In the genomic region with DNA sequence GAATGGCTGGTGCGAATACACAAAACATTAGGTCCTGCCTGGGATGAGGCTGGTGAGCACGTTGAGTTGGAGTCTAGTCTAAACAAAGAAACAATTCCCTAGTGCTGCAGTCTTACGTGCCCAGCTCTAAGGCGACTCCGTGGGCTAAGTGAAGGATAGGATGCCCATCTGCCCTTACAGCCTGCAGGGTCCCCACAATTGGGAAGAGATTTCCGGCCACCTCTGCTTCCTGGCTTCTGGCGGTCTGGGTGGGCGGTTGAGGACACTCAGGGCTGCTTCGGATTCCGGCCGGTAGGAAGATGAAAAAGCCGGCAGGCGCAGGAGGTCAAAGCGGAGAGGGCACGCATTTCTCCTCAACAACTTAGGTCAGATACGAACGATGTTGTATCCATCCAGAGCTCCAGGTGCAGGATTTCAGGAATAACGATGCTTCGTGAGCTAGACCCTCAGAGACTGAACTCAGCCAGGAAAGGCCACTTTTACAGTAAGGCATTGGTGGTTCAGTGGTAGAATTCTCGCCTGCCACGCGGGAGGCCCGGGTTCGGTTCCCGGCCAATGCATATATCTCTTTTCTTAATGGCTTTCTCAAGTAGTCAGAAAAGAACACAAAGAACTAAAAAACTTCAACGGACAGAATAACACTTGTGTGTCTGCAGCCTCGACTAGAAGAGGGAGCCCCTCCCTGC, we compare ENCODE assay signal across 8 mouse cellular contexts. TPM values are rescaled to one million over a fixed set of nuclear protein-coding genes. Genes with fewer than 3 reads are reported as not detected.
DNase-seq lines count a peak whose midpoint lies in the region; ATAC-seq lines count a peak whose summit lies in the region.

No protein-coding gene starts in this region.

- peak; percentile 85 for ATAC-seq in inflammation-experienced regulatory T-cells, adult 6 months
- peak; percentile 89 for ATAC-seq in megakaryocyte progenitor cell, adult 5-6 weeks (replicated peaks; ENCODE audit: poor library complexity)

- intact Hi-C loops in gastrocnemius, postnatal 14 days (cut with DNase I; ENCODE audit: low total_unique reads), result no loop called here
- intact Hi-C loops in left cerebral cortex, postnatal 10 days (cut with DNase I), result no loop called here

- DNase-seq in adrenal gland, adult 18-20 months (ENCODE audit: low spot score in 2 of 2), result peak; percentile 87 to 92
- peak; percentile 95 for DNase-seq in embryo, embryonic 10.5 days (ENCODE audit: low spot score)
- peak; percentile 79 for DNase-seq in gastrocnemius, postnatal 14 days
- peak; percentile 82 to 87 for DNase-seq in left cerebral cortex, postnatal 10 days (ENCODE audit: extremely low spot score in 1 of 2, low spot score in 2 of 2)
- peak; percentile 90 to 91 for DNase-seq in right cerebral cortex, postnatal 10 days (ENCODE audit: low spot score in 2 of 2)
- DNase-seq in urinary bladder, postnatal 14 days (ENCODE audit: low spot score), result peak; percentile 87

RNA-seq across cellular contexts. Expression of a gene that starts 6.1 kb away (rescaled TPM):
- not detected for total RNA-seq in adrenal gland, adult 18-20 months (2021)
- total RNA-seq in gastrocnemius, postnatal 14 days (2021), result not detected
- not detected for polyA plus RNA-seq in inflammation-experienced regulatory T-cells, adult 6 months (2017; shearing (Covaris generic))
- not detected for total RNA-seq in left cerebral cortex, postnatal 10 days (2021)
- total RNA-seq in megakaryocyte progenitor cell, adult 5-6 weeks (2015), result 21.2 and 23.0 TPM in 2 replicates
- 33.2 and 37.7 TPM in 2 replicates for total RNA-seq in megakaryocyte progenitor cell, adult 5-6 weeks (2017)

RNA-seq across cellular contexts. Expression of a gene that starts 29.3 kb away (rescaled TPM):
- total RNA-seq in adrenal gland, adult 18-20 months (2021), result 100 to 1,000 TPM in 1 of 2 experiments, 10 to 100 TPM in 1; 81.9 to 140 TPM
- 10 to 100 TPM; 46.3 to 53.3 TPM for total RNA-seq in gastrocnemius, postnatal 14 days (2021)
- polyA plus RNA-seq in inflammation-experienced regulatory T-cells, adult 6 months (2017; shearing (Covaris generic)), result 10 to 100 TPM; 21.3 to 26.7 (median 25.5) TPM
- total RNA-seq in left cerebral cortex, postnatal 10 days (2021), result 100 to 1,000 TPM in 1 of 2 experiments, 10 to 100 TPM in 1; 96.8 to 102 TPM
- total RNA-seq in megakaryocyte progenitor cell, adult 5-6 weeks (2015), result 12.8 and 15.5 TPM in 2 replicates
- 38.3 and 47.6 TPM in 2 replicates for total RNA-seq in megakaryocyte progenitor cell, adult 5-6 weeks (2017)

RNA-seq across cellular contexts. Expression of a gene that starts 30.0 kb away (rescaled TPM):
- not detected for total RNA-seq in adrenal gland, adult 18-20 months (2021)
- under 1 TPM; 0.53 to 0.96 TPM for total RNA-seq in gastrocnemius, postnatal 14 days (2021)
- not detected for polyA plus RNA-seq in inflammation-experienced regulatory T-cells, adult 6 months (2017; shearing (Covaris generic))
- total RNA-seq in left cerebral cortex, postnatal 10 days (2021), result under 1 TPM in 1 of 2 experiments, not detected in 1; 0.26 TPM
- total RNA-seq in megakaryocyte progenitor cell, adult 5-6 weeks (2015), result not detected in 2 replicates
- total RNA-seq in megakaryocyte progenitor cell, adult 5-6 weeks (2017), result not detected in 2 replicates

RNA-seq across cellular contexts. Expression of a gene that starts 30.7 kb away (rescaled TPM):
- 10 to 100 TPM in 1 of 2 experiments, 1 to 10 TPM in 1; 9.4 to 10.0 TPM for total RNA-seq in adrenal gland, adult 18-20 months (2021)
- 10 to 100 TPM in 1 of 2 experiments, 1 to 10 TPM in 1; 9.3 to 11.0 TPM for total RNA-seq in gastrocnemius, postnatal 14 days (2021)
- 1 to 10 TPM; 6.1 to 7.4 (median 7.4) TPM for polyA plus RNA-seq in inflammation-experienced regulatory T-cells, adult 6 months (2017; shearing (Covaris generic))
- 10 to 100 TPM; 27.2 to 28.2 TPM for total RNA-seq in left cerebral cortex, postnatal 10 days (2021)
- total RNA-seq in megakaryocyte progenitor cell, adult 5-6 weeks (2015), result 5.8 and 7.0 TPM in 2 replicates
- total RNA-seq in megakaryocyte progenitor cell, adult 5-6 weeks (2017), result 14.0 and 14.9 TPM in 2 replicates

RNA-seq across cellular contexts. Expression of a gene that starts 32.2 kb away (rescaled TPM):
- 10 to 100 TPM; 42.5 TPM for total RNA-seq in adrenal gland, adult 18-20 months (2021)
- 10 to 100 TPM; 65.9 to 84.2 TPM for total RNA-seq in gastrocnemius, postnatal 14 days (2021)
- 1 to 10 TPM; 7.0 to 9.7 (median 8.7) TPM for polyA plus RNA-seq in inflammation-experienced regulatory T-cells, adult 6 months (2017; shearing (Covaris generic))
- total RNA-seq in left cerebral cortex, postnatal 10 days (2021), result 10 to 100 TPM; 28.6 to 30.8 TPM
- 9.7 and 10.7 TPM in 2 replicates for total RNA-seq in megakaryocyte progenitor cell, adult 5-6 weeks (2015)
- total RNA-seq in megakaryocyte progenitor cell, adult 5-6 weeks (2017), result 15.0 and 22.2 TPM in 2 replicates

Comparison
In these comparisons a context has a peak if more than half of its experiments do, and no peak if none do; other contexts are left out.
1. Peak in every context shown above with its lines: DNase-seq and ATAC-seq.
2. RNA of a gene that starts 6.1 kb away (total RNA-seq): 21.2 to 37.7 TPM in megakaryocyte progenitor cell, adult 5-6 weeks; not detected in adrenal gland, adult 18-20 months, not detected in gastrocnemius, postnatal 14 days and not detected in left cerebral cortex, postnatal 10 days; every median in the first group is over 10 times any median in the second.